Mouse (Mus musculus) liver, embryonic 16.5 days (tissue): ENCODE data around the gene Cntn3. TPM values are rescaled to one million over a fixed set of nuclear protein-coding genes. Genes with fewer than 3 reads are reported as not detected.
A peak's percentile ranks its signal among the peaks of the same experiment; 100 is the strongest.
"Not testable (repeated sequence)": the region's sequence is repeated elsewhere in the genome, so short reads cannot be mapped to it uniquely, and the experiment has no call there.

Experiments
- ATAC-seq: fragments of 200-750 bp; cut with Nextera tagmentation; 2 replicates; pipeline ENCODE4 v1.8.0; 2017; ENCODE audit warnings: low read depth, mild to moderate bottlenecking, moderate number of reproducible peaks, moderate library complexity
- H3K27ac ChIP-seq: fragments of 300-500 bp; sonication (generic); 2 replicates; pipeline ENCODE4 v1.5.1; 2014; ENCODE audit warnings: mild to moderate bottlenecking, low read length
- H3K27me3 ChIP-seq: fragments of 300-500 bp; sonication (generic); 2 replicates; pipeline ENCODE4 v1.6.1; 2014; ENCODE audit warnings: low read depth, low read length, mixed read lengths; ENCODE audit not compliant: control insufficient read depth, insufficient read depth
- H3K36me3 ChIP-seq: fragments of 300-500 bp; sonication (generic); 2 replicates; pipeline ENCODE4 v1.6.1; 2014; ENCODE audit warnings: mild to moderate bottlenecking; ENCODE audit not compliant: control insufficient read depth, insufficient read depth
- H3K4me1 ChIP-seq: fragments of 300-500 bp; sonication (generic); 2 replicates; pipeline ENCODE4 v1.6.1; 2014; ENCODE audit warnings: low read depth, low read length, mixed read lengths; ENCODE audit not compliant: control insufficient read depth
- H3K4me2 ChIP-seq: fragments of 300-500 bp; sonication (generic); 2 replicates; pipeline ENCODE4 v1.6.1; 2014; ENCODE audit warnings: low read depth, low read length, mixed read lengths
- H3K4me3 ChIP-seq: fragments of 300-500 bp; sonication (generic); 2 replicates; pipeline ENCODE4 v1.5.1; 2014; ENCODE audit warnings: low read depth, mild to moderate bottlenecking, low read length
- H3K9ac ChIP-seq: fragments of 300-500 bp; sonication (generic); 2 replicates; pipeline ENCODE4 v1.6.1; 2014; ENCODE audit warnings: low read depth, low read length
- H3K9me3 ChIP-seq: fragments of 300-500 bp; sonication (generic); replicated peaks from 2 replicates; pipeline ENCODE4 v1.6.1; 2016; ENCODE audit warnings: low read length; ENCODE audit not compliant: control insufficient read depth
- WGBS: fragments of 180-500 bp; shearing (Covaris S2); extraction: QIAGEN DNeasy Blood & Tissue Kit; methylation state at CpG from one replicate; pipeline ENCODE4 v1.1.7; 2014; ENCODE audit not compliant: insufficient replicate concordance; 5-methylcytosine and 5-hydroxymethylcytosine counted together
- polyA plus RNA-seq: library from polyadenylated mRNA; unstranded; fragments of >200 nt; fragmentation: Nextera tagmentation; extraction: Ambion mirVana; gene quantifications from 2 replicates; pipeline ENCODE4 v1.2.1, GENCODE M21; 2015

The Cntn3 gene
- 0.74 and 0.97 TPM in 2 replicates for polyA plus RNA-seq

DNA sequence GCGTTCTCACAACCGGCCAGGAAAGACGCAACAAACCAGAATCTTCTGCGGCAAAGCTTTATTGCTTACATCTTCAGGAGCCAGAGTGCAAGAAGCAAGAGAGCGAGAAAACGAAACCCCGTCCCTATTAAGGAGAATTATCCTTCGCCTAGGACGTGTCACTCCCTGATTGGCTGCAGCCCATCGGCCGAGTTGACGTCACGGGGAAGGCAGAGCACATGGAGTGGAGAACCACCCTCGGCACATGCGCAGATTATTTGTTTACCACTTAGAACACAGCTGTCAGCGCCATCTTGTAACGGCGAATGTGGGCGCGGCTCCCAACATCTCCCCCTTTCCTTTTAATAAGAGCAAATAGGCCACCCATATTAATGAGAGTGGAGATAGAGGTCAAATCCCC is at the start of gene Cntn3:
TSS of gene Cntn3 (minus strand) at position 101 of the 400 bp plus-strand sequence.
- H3K36me3 ChIP-seq, H3K27me3 ChIP-seq, H3K4me3 ChIP-seq, H3K9me3 ChIP-seq, H3K4me2 ChIP-seq, ATAC-seq, H3K9ac ChIP-seq, H3K27ac ChIP-seq: not testable (repeated sequence)
- peaks cover 11% of the 10 kb centered on the region for H3K4me1 ChIP-seq
- 94% methylated on average over 4 of the region's 20 CpGs for WGBS

DNA sequence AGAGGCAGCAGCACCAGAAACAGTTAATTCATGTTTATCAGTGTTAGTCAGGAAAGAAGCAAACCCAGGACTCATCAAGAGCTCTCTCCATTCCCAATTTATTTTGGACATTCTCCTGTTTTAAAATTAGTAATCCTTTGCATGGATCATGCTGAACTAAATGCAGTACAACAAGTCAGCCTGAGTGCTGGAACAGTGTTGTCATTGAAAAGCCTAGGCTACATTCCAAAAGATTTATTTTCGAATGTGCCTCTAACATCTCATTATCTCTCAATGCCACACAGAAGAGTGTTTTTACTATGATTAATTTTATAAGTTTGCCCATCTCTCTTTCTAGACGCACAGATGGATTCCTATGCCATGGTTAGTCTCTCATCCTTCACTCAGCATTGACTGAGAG is 27.9 kb upstream of the Cntn3 start:
- no peaks in the 10 kb centered on the region for H3K9me3 ChIP-seq
- no peak overlapping the region for H3K27ac ChIP-seq
- ATAC-seq = no peak
- 39% methylated on average over 2 of the region's 2 CpGs for WGBS
- H3K27me3 ChIP-seq = no peaks in the 10 kb centered on the region
- H3K9ac ChIP-seq = no peak overlapping the region
- no peak overlapping the region for H3K4me2 ChIP-seq
- no peaks in the 10 kb centered on the region for H3K4me1 ChIP-seq
- H3K36me3 ChIP-seq = no peaks in the 10 kb centered on the region
- no peak overlapping the region for H3K4me3 ChIP-seq

DNA sequence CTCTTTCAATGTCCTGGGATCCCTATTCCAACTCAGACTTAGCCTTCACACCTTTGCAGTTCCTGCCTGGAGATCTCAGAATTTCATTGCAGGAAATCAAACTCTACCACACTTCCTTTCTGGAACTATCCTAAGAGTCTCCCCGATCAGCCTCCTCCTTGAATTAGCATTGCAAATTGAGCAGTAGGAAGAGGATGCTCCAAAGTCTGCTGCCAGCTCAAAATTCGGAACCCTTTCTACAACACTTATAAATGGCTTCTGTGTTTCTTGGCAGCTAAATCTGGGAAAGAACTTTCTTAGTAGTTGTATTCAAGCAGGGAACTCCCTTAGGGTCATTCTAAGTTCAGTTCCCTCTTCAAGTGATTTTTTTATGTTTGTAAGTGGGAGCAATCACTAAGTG is 24.9 kb upstream of the Cntn3 start:
- WGBS = 54% methylated on average over 2 of the region's 2 CpGs
- H3K9me3 ChIP-seq = no peaks in the 10 kb centered on the region
- H3K36me3 ChIP-seq = no peaks in the 10 kb centered on the region
- no peak overlapping the region for H3K9ac ChIP-seq
- no peak for ATAC-seq
- no peak overlapping the region for H3K27ac ChIP-seq
- no peaks in the 10 kb centered on the region for H3K4me1 ChIP-seq
- H3K4me3 ChIP-seq = no peak overlapping the region
- H3K4me2 ChIP-seq = no peak overlapping the region
- no peaks in the 10 kb centered on the region for H3K27me3 ChIP-seq

DNA sequence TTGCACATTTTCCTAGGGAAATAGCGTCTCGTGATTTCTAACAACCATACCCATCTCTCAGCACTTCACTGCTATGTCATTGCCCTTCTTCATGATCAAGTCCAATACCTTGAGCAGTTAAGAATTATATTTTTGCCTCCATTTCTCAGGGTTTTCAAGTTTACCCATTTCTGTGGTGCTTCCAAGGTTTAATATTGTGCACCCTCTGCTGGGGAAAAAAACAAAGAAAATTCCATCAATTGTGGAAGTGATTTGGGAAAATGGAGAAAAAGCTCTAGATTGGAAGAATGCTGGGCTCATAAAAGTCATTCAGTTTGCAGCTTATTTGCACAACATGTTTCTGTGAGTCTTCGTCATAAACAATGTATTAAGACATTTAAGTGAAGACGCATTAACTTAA is 17.2 kb upstream of the Cntn3 start:
- Histone ChIP-seq H3K4me1 (no peaks in the 10 kb centered on the region), H3K27ac (no peak overlapping the region), H3K27me3 (no peaks in the 10 kb centered on the region), H3K36me3 (no peaks in the 10 kb centered on the region), H3K9ac (no peak overlapping the region), H3K4me3 (no peak overlapping the region), H3K4me2 (no peak overlapping the region), H3K9me3 (no peaks in the 10 kb centered on the region)
- ATAC-seq = no peak
- WGBS = 74% methylated on average over 4 of the region's 4 CpGs

DNA sequence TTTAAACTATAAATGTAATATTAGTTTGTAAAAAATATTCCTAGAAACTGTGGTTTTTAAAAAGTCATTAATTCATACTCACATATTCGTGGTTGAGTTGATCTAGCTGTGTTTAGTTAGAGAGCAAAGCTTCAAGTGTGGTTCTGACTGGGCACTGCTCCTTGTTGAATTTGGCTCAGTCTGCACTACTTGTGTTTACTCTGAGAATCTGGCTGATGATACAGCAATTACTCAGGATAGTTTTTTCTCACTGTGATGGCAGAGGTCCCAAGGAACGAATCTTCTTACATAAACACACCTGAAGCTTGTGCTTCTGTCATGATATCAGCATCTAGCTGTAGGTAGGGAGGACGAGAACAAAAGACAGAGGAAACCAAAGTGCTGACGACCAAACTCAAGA is 16.4 kb upstream of the Cntn3 start:
- no peak overlapping the region for H3K4me3 ChIP-seq
- H3K9ac ChIP-seq = no peak overlapping the region
- no peak for ATAC-seq
- no peak overlapping the region for H3K27ac ChIP-seq
- no peaks in the 10 kb centered on the region for H3K27me3 ChIP-seq
- no peaks in the 10 kb centered on the region for H3K4me1 ChIP-seq
- H3K4me2 ChIP-seq = no peak overlapping the region
- no peaks in the 10 kb centered on the region for H3K9me3 ChIP-seq
- H3K36me3 ChIP-seq = no peaks in the 10 kb centered on the region
- 34% methylated on average over 4 of the region's 4 CpGs for WGBS

DNA sequence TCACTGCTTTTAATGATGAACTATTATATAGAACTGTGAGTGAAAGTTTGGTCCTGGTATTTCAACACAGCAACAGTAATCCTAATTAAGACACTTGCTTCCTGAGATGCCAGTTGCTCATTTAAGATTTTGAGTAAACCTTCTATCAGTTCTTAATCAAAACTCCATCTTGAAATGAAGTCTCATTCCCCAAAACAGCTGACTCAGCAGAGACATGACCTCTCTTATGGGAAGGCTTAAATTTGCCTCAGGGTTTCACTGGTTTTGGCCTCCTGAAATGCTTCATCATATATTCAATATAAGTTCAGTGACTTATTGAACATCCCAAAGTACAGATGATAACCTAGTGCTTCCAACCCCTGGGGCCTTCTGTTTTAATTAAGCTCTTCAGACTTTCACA is 13.2 kb upstream of the Cntn3 start:
- Histone ChIP-seq H3K36me3 (no peaks in the 10 kb centered on the region), H3K27ac (no peak overlapping the region), H3K4me2 (no peak overlapping the region), H3K9ac (no peak overlapping the region), H3K9me3 (no peaks in the 10 kb centered on the region), H3K4me1 (no peaks in the 10 kb centered on the region), H3K27me3 (no peaks in the 10 kb centered on the region), H3K4me3 (no peak overlapping the region)
- ATAC-seq = no peak

DNA sequence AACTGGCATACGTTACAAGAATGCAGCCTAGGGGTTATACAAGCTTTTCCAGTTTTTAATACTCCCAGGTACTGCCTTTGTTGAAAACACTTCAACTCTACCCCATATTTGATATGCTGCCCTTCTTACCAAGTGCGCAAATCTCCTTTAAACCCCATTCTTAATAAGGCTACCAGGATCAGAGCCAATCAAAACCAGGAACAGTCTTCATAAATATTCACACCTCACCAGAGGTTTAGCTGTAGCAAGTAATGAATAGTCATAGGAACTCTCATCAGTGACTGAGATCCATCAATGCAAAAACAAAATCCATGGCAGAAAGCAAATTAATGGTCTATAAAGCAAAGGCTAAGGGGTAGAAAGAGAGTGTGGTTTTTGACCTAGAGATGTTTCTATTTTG is 10.7 kb upstream of the Cntn3 start:
- H3K9me3 ChIP-seq = no peaks in the 10 kb centered on the region; the same call in 1 of the 2 replicates
- no peak overlapping the region for H3K9ac ChIP-seq
- WGBS = 58% methylated on average over 2 of the region's 2 CpGs
- no peak for ATAC-seq
- H3K4me3 ChIP-seq = no peak overlapping the region
- no peaks in the 10 kb centered on the region for H3K4me1 ChIP-seq
- no peak overlapping the region for H3K27ac ChIP-seq
- H3K4me2 ChIP-seq = no peak overlapping the region
- no peaks in the 10 kb centered on the region for H3K36me3 ChIP-seq
- no peaks in the 10 kb centered on the region for H3K27me3 ChIP-seq

DNA sequence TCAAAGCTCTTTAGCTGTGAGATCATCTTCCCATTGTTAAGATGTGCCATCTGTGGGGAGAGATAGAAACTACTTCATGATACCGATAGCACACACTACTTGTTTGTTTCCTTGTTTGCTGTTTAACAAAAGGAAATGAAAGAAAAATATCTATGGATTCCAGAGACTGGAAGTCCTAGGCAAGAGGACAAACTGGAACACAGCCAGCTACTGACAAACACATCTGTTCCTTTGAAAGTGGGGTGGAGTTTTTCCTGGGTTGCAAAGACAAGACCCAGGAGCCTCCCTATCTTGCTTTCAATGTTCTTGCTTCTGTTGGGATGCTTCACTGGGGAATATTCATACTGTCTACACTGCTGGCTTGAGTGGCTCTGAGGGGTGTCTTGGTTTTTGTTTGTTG is 5.4 kb downstream of the Cntn3 start:
- Histone ChIP-seq H3K4me1 (peaks cover 19% of the 10 kb centered on the region), H3K27ac (0 out of 2 replicates have a peak overlapping the region, but pooled peaks have one; percentile 16), H3K4me3 (no peak overlapping the region), H3K9ac (no peak overlapping the region), H3K4me2 (no peak overlapping the region), H3K9me3 (no peaks in the 10 kb centered on the region), H3K36me3 (no peaks in the 10 kb centered on the region), H3K27me3 (peaks cover 13% of the 10 kb centered on the region)
- no peak for ATAC-seq
- WGBS = 21% methylated on average over 1 of the region's 1 CpGs

DNA sequence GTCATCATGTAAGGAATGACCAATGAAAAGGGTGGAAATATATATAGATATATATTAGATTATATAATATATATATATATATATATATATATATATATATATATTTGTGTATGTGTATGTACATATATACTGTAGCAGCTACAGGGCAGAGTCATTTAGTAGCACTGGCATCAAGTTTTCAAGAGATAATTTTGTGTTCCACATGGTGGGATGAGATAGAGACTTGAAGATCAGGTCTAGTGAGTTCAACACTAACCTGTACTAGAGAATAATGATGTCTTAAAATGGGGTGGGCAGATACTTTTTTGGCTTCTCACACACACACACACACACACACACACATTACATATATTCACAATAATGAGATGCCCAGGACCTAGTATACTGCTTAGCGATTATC is 7.7 kb downstream of the Cntn3 start:
- H3K27me3 ChIP-seq = peaks cover 13% of the 10 kb centered on the region
- peak overlapping the region; percentile 83 for H3K4me2 ChIP-seq
- peaks cover 22% of the 10 kb centered on the region for H3K4me1 ChIP-seq
- H3K4me3 ChIP-seq = no peak overlapping the region
- 92% methylated on average over 1 of the region's 1 CpGs for WGBS
- ATAC-seq = peak; percentile 30
- H3K9ac ChIP-seq = no peak overlapping the region
- no peaks in the 10 kb centered on the region for H3K9me3 ChIP-seq
- no peak overlapping the region for H3K27ac ChIP-seq
- H3K36me3 ChIP-seq = no peaks in the 10 kb centered on the region
